9 mouse cellular contexts compared by ENCODE assay signal in the genomic region with DNA sequence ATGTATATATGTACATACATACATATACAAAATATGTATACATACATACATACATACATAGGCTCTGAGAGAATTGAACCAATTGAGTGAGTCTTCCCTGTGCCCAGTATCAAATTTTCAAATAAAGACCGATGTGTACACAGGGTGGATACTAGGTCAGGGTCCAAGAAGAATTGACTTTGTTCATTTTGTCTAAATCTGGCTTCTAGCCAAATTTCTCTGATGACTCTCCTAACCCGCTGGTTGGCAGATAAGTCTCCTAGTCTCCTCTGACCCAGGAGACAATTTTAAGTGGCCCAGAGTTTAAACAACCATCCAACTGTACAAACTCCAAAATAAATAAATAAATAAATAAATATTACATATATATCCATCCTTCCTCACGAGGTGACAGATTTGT. TPM values are rescaled to one million over a fixed set of nuclear protein-coding genes. Genes with fewer than 3 reads are reported as not detected.
DNase-seq lines count a peak whose midpoint lies in the region; ATAC-seq lines count a peak whose summit lies in the region.
"Had no signal": no experiment of that assay in that cellular context is flagged by ENCODE, and none has a peak within 500 bp of the region (broad histone marks: within the 10 kb centered on the region; RNA-seq: fewer than 3 reads in every experiment).

No protein-coding gene starts in this region.

- H3K9me3 ChIP-seq in embryonic facial prominence, embryonic 12.5 days, result no peaks in the 10 kb centered on the region
- H3K9me3 ChIP-seq in hindbrain, embryonic 16.5 days (ENCODE audit: control insufficient read depth, low read length), result no peaks in the 10 kb centered on the region
- no peaks in the 10 kb centered on the region for H3K9me3 ChIP-seq in midbrain, embryonic 16.5 days (replicated peaks; ENCODE audit: control insufficient read depth, low read length, poor library complexity, severe bottlenecking)

- H3K36me3 ChIP-seq in embryonic facial prominence, embryonic 12.5 days, result no peaks in the 10 kb centered on the region
- H3K36me3 ChIP-seq in hindbrain, embryonic 16.5 days (ENCODE audit: control insufficient read depth, insufficient read depth, low read length), result no peaks in the 10 kb centered on the region
- H3K36me3 ChIP-seq in midbrain, embryonic 16.5 days (ENCODE audit: control insufficient read depth, insufficient read depth, low read length), result no peaks in the 10 kb centered on the region

- no peak overlapping the region for H3K27ac ChIP-seq in embryonic facial prominence, embryonic 12.5 days
- no peak overlapping the region for H3K27ac ChIP-seq in hindbrain, embryonic 16.5 days (ENCODE audit: low read depth, low read length)
- H3K27ac ChIP-seq in midbrain, embryonic 16.5 days (ENCODE audit: low read length), result no peak overlapping the region

- no peak overlapping the region; the same call in 1 of the 2 replicates for H3K9ac ChIP-seq in embryonic facial prominence, embryonic 12.5 days
- H3K9ac ChIP-seq in hindbrain, embryonic 16.5 days (ENCODE audit: low read depth, low read length), result no peak overlapping the region; the same call in 1 of the 2 replicates
- H3K9ac ChIP-seq in midbrain, embryonic 16.5 days (ENCODE audit: low read depth, low read length), result peak overlapping the region; percentile 56; the same call in 1 of the 2 replicates

- H3K4me1 ChIP-seq in embryonic facial prominence, embryonic 12.5 days, result peaks cover 55% of the 10 kb centered on the region
- H3K4me1 ChIP-seq in hindbrain, embryonic 16.5 days (ENCODE audit: control insufficient read depth, insufficient read depth, low read depth, low read length), result peaks cover 30% of the 10 kb centered on the region
- H3K4me1 ChIP-seq in midbrain, embryonic 16.5 days (ENCODE audit: control insufficient read depth, insufficient read depth, low read length), result peaks cover 24% of the 10 kb centered on the region

- peak; percentile 19 for DNase-seq in kidney, adult 9 months
- no peak for DNase-seq in kidney, adult 11 months
- no peak for DNase-seq in T-cell, adult 2 months (ENCODE audit: low spot score)
- no peak for DNase-seq in layer of hippocampus, adult 9-10 months (ENCODE audit: low spot score)
- DNase-seq in frontal cortex, adult 2 months (ENCODE audit: extremely low spot score in 1 of 2, low spot score in 1 of 2), result no peak

- peak overlapping the region; percentile 65 for H3K4me2 ChIP-seq in embryonic facial prominence, embryonic 12.5 days (replicated peaks)
- H3K4me2 ChIP-seq in hindbrain, embryonic 16.5 days (ENCODE audit: low read length), result peak overlapping the region; percentile 60
- peak overlapping the region; percentile 59; the same call in 1 of the 2 replicates for H3K4me2 ChIP-seq in midbrain, embryonic 16.5 days (ENCODE audit: low read length)

- ATAC-seq in embryonic facial prominence, embryonic 12.5 days (ENCODE audit: insufficient number of reproducible peaks, insufficient read depth, low FRiP score, low TSS enrichment), result no peak
- ATAC-seq in hindbrain, embryonic 16.5 days, result no peak
- ATAC-seq in midbrain, embryonic 16.5 days, result no peak

- no peak overlapping the region for H3K4me3 ChIP-seq in embryonic facial prominence, embryonic 12.5 days
- H3K4me3 ChIP-seq in hindbrain, embryonic 16.5 days (ENCODE audit: low read length), result no peak overlapping the region
- H3K4me3 ChIP-seq in midbrain, embryonic 16.5 days (ENCODE audit: low read depth, low read length), result no peak overlapping the region

- WGBS in embryonic facial prominence, embryonic 12.5 days, result 58% methylated on average over 3 of the region's 3 CpGs
- WGBS in hindbrain, embryonic 16.5 days, result 36% methylated on average over 3 of the region's 3 CpGs
- 40% methylated on average over 3 of the region's 3 CpGs for WGBS in midbrain, embryonic 16.5 days

- peaks cover 51% of the 10 kb centered on the region for H3K27me3 ChIP-seq in embryonic facial prominence, embryonic 12.5 days
- H3K27me3 ChIP-seq in hindbrain, embryonic 16.5 days (replicated peaks; ENCODE audit: control insufficient read depth, insufficient read depth, low read length), result peaks cover 12% of the 10 kb centered on the region
- peaks cover 12% of the 10 kb centered on the region for H3K27me3 ChIP-seq in midbrain, embryonic 16.5 days (ENCODE audit: control insufficient read depth, insufficient read depth, low read depth, low read length)

RNA-seq across cellular contexts. Expression of gene Slc29a1, which starts 0.5 kb away (rescaled TPM):
- 59.1 and 60.5 TPM in 2 replicates for polyA plus RNA-seq in embryonic facial prominence, embryonic 12.5 days (2016; fragmentation: Nextera tagmentation; extraction: Ambion mirVana)
- 55.7 and 56.5 TPM in 2 replicates for polyA plus RNA-seq in hindbrain, embryonic 16.5 days (2015; fragmentation: Nextera tagmentation; extraction: Ambion mirVana)
- polyA plus RNA-seq in midbrain, embryonic 16.5 days (2015; fragmentation: Nextera tagmentation; extraction: Ambion mirVana), result 37.8 and 40.7 TPM in 2 replicates
- 35.4 and 38.9 TPM in 2 replicates for polyA plus RNA-seq in frontal cortex, adult 2 months (2012; rRNA removed)

RNA-seq across cellular contexts. Expression of gene Mymx, which starts 3.0 kb away (rescaled TPM):
- 9.2 and 10.7 TPM in 2 replicates for polyA plus RNA-seq in embryonic facial prominence, embryonic 12.5 days (2016; fragmentation: Nextera tagmentation; extraction: Ambion mirVana)
- 1.2 TPM in 1 of 2 replicates, not detected in the other for polyA plus RNA-seq in hindbrain, embryonic 16.5 days (2015; fragmentation: Nextera tagmentation; extraction: Ambion mirVana)
- polyA plus RNA-seq in midbrain, embryonic 16.5 days (2015; fragmentation: Nextera tagmentation; extraction: Ambion mirVana), result not detected in 2 replicates
- polyA plus RNA-seq in frontal cortex, adult 2 months (2012; rRNA removed), result not detected in 2 replicates
- polyA plus RNA-seq: gonadal fat pad, adult 2 months had no signal

RNA-seq across cellular contexts. Expression of gene Hsp90ab1, which starts 25.8 kb away (rescaled TPM):
- polyA plus RNA-seq in embryonic facial prominence, embryonic 12.5 days (2016; fragmentation: Nextera tagmentation; extraction: Ambion mirVana), result 1,470 and 1,480 TPM in 2 replicates
- polyA plus RNA-seq in hindbrain, embryonic 16.5 days (2015; fragmentation: Nextera tagmentation; extraction: Ambion mirVana), result 1,542 and 1,571 TPM in 2 replicates
- polyA plus RNA-seq in midbrain, embryonic 16.5 days (2015; fragmentation: Nextera tagmentation; extraction: Ambion mirVana), result 1,403 and 1,446 TPM in 2 replicates
- 952 and 985 TPM in 2 replicates for polyA plus RNA-seq in frontal cortex, adult 2 months (2012; rRNA removed)

RNA-seq across cellular contexts. Expression of gene Slc35b2, which starts 35.2 kb away (rescaled TPM):
- 108 and 109 TPM in 2 replicates for polyA plus RNA-seq in embryonic facial prominence, embryonic 12.5 days (2016; fragmentation: Nextera tagmentation; extraction: Ambion mirVana)
- 96.2 and 101 TPM in 2 replicates for polyA plus RNA-seq in hindbrain, embryonic 16.5 days (2015; fragmentation: Nextera tagmentation; extraction: Ambion mirVana)
- 76.0 and 79.6 TPM in 2 replicates for polyA plus RNA-seq in midbrain, embryonic 16.5 days (2015; fragmentation: Nextera tagmentation; extraction: Ambion mirVana)
- 57.3 and 59.5 TPM in 2 replicates for polyA plus RNA-seq in frontal cortex, adult 2 months (2012; rRNA removed)

RNA-seq across cellular contexts. Expression of gene Nfkbie, which starts 43.4 kb away (rescaled TPM):
- polyA plus RNA-seq in embryonic facial prominence, embryonic 12.5 days (2016; fragmentation: Nextera tagmentation; extraction: Ambion mirVana), result 6.7 and 8.3 TPM in 2 replicates
- polyA plus RNA-seq in hindbrain, embryonic 16.5 days (2015; fragmentation: Nextera tagmentation; extraction: Ambion mirVana), result 6.1 and 6.8 TPM in 2 replicates
- polyA plus RNA-seq in midbrain, embryonic 16.5 days (2015; fragmentation: Nextera tagmentation; extraction: Ambion mirVana), result 3.6 and 3.7 TPM in 2 replicates
- polyA plus RNA-seq in frontal cortex, adult 2 months (2012; rRNA removed), result 1.8 and 2.0 TPM in 2 replicates
